Mouse (Mus musculus) heart, embryonic 10.5 days (tissue): ENCODE results near the gene Elovl6. TPM values are rescaled to one million over a fixed set of nuclear protein-coding genes. Genes with fewer than 3 reads are reported as not detected.

ENCODE experiments used
- DNase-seq: peaks from one replicate; pipeline ENCODE4 v3.0.0-alpha.2; 2017; ENCODE audit warnings: low spot score
- H3K27ac ChIP-seq: fragments of 300-500 bp; sonication (generic); 2 replicates; pipeline ENCODE4 v1.5.1; 2016; ENCODE audit warnings: mild to moderate bottlenecking
- H3K27me3 ChIP-seq: fragments of 300-500 bp; sonication (generic); 2 replicates; pipeline ENCODE4 v1.6.1; 2016; ENCODE audit warnings: mild to moderate bottlenecking; ENCODE audit not compliant: poor library complexity, insufficient read depth, severe bottlenecking
- H3K36me3 ChIP-seq: fragments of 300-500 bp; sonication (generic); 2 replicates; pipeline ENCODE4 v1.6.1; 2016; ENCODE audit warnings: mild to moderate bottlenecking, moderate library complexity
- H3K4me1 ChIP-seq: fragments of 300-500 bp; sonication (generic); 2 replicates; pipeline ENCODE4 v1.6.1; 2016; ENCODE audit warnings: mild to moderate bottlenecking
- H3K4me3 ChIP-seq: fragments of 300-500 bp; sonication (generic); 2 replicates; pipeline ENCODE4 v1.5.1; 2016; ENCODE audit warnings: mild to moderate bottlenecking, moderate library complexity
- H3K9me3 ChIP-seq: fragments of 300-500 bp; sonication (generic); 2 replicates; pipeline ENCODE4 v1.6.1; 2016; ENCODE audit warnings: mild to moderate bottlenecking, moderate library complexity
- WGBS: fragments of 180-500 bp; shearing (Covaris S2); methylation state at CpG from one replicate; pipeline ENCODE4 v1.1.7; 2016; 5-methylcytosine and 5-hydroxymethylcytosine counted together
- polyA plus RNA-seq: library from polyadenylated mRNA; unstranded; fragments of >200 nt; fragmentation: Nextera tagmentation; extraction: Ambion mirVana; gene quantifications from 2 replicates; pipeline ENCODE4 v1.2.1, GENCODE M21; 2016

The Elovl6 gene
- polyA plus RNA-seq, 1 experiment from 2014 or later = 35.8 TPM

GRCm38 (mm10) chr3:129575086-129575485 lies 42.9 kb downstream of the Elovl6 start:
- 93% methylated on average over 4 of the region's 4 CpGs for WGBS
- Histone ChIP-seq H3K9me3 (no peaks in the 10 kb centered on the region), H3K4me3 (no peak overlapping the region), H3K36me3 (peaks cover 24% of the 10 kb centered on the region; the same call in 1 of the 2 replicates), H3K27ac (no peak overlapping the region), H3K4me1 (peaks cover 20% of the 10 kb centered on the region), H3K27me3 (no peaks in the 10 kb centered on the region)
- DNase-seq = no peak

- WGBS = 81% methylated on average over 6 of the region's 6 CpGs
- Histone ChIP-seq H3K36me3 (peaks cover 14% of the 10 kb centered on the region; the same call in 1 of the 2 replicates), H3K4me1 (peaks cover 27% of the 10 kb centered on the region)
These were observed 44.4 kb downstream of the Elovl6 start for GRCm38 (mm10) chr3:129576522-129576921.

GRCm38 (mm10) chr3:129578741-129579475 lies 46.8 kb downstream of the Elovl6 start:
- Histone ChIP-seq H3K36me3 (peaks cover 11% of the 10 kb centered on the region; the same call in 1 of the 2 replicates), H3K27me3 (no peaks in the 10 kb centered on the region), H3K27ac (no peak overlapping the region), H3K4me1 (peaks cover 20% of the 10 kb centered on the region), H3K4me3 (no peak overlapping the region), H3K9me3 (no peaks in the 10 kb centered on the region)
- no peak for DNase-seq
- 85% methylated on average over 11 of the region's 11 CpGs for WGBS

More at GRCm38 (mm10) chr3:129576522-129576921, 44.4 kb downstream of the Elovl6 start:
- H3K9me3 ChIP-seq = no peaks in the 10 kb centered on the region
- no peak overlapping the region for H3K27ac ChIP-seq
- no peaks in the 10 kb centered on the region for H3K27me3 ChIP-seq
- no peak overlapping the region for H3K4me3 ChIP-seq
- DNase-seq = no peak

GRCm38 (mm10) chr3:129581024-129581423 lies 48.9 kb downstream of the Elovl6 start:
- no peak overlapping the region for H3K4me3 ChIP-seq
- peaks cover 8% of the 10 kb centered on the region; the same call in 1 of the 2 replicates for H3K36me3 ChIP-seq
- H3K27ac ChIP-seq = no peak overlapping the region
- no peak for DNase-seq
- H3K27me3 ChIP-seq = no peaks in the 10 kb centered on the region
- H3K9me3 ChIP-seq = no peaks in the 10 kb centered on the region
- WGBS = 89% methylated on average over 3 of the region's 3 CpGs
- peaks cover 20% of the 10 kb centered on the region for H3K4me1 ChIP-seq

- no peaks in the 10 kb centered on the region for H3K27me3 ChIP-seq
- no peak for DNase-seq
- H3K9me3 ChIP-seq = no peaks in the 10 kb centered on the region
- H3K4me1 ChIP-seq = peaks cover 20% of the 10 kb centered on the region
- no peaks in the 10 kb centered on the region for H3K36me3 ChIP-seq
- 78% methylated on average over 4 of the region's 4 CpGs for WGBS
- no peak overlapping the region for H3K4me3 ChIP-seq
- H3K27ac ChIP-seq = no peak overlapping the region
These were observed 50.3 kb downstream of the Elovl6 start for GRCm38 (mm10) chr3:129582449-129582848.

- 87% methylated on average over 5 of the region's 5 CpGs for WGBS
These were observed 51.1 kb downstream of the Elovl6 start for GRCm38 (mm10) chr3:129583290-129583689.

DNA sequence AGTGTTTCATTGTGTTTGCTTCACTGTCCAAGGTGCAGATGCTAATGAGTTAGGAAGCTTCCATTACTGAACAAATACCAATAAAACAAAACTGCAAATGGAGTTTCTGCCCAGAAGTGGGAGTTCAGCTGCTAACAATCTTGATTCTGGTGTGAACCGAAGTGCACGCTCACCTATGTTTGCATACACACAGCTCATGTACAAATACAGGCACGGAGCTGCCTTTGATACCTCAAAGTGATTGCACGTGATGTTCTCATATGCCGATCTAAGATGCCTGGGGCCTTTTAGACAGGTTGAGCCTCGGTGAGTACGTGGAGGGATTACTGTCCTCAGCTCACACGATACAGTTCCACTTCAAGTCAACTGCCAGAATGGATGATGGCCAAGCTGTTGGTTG lies 55.8 kb downstream of the Elovl6 start:
- no peak for DNase-seq
- WGBS = 91% methylated on average over 8 of the region's 8 CpGs

More at GRCm38 (mm10) chr3:129583290-129583689, 51.1 kb downstream of the Elovl6 start:
- no peak overlapping the region for H3K27ac ChIP-seq
- no peak for DNase-seq
- H3K4me1 ChIP-seq = peaks cover 20% of the 10 kb centered on the region
- H3K4me3 ChIP-seq = no peak overlapping the region
- no peaks in the 10 kb centered on the region for H3K36me3 ChIP-seq
- H3K9me3 ChIP-seq = no peaks in the 10 kb centered on the region
- no peaks in the 10 kb centered on the region for H3K27me3 ChIP-seq

DNA sequence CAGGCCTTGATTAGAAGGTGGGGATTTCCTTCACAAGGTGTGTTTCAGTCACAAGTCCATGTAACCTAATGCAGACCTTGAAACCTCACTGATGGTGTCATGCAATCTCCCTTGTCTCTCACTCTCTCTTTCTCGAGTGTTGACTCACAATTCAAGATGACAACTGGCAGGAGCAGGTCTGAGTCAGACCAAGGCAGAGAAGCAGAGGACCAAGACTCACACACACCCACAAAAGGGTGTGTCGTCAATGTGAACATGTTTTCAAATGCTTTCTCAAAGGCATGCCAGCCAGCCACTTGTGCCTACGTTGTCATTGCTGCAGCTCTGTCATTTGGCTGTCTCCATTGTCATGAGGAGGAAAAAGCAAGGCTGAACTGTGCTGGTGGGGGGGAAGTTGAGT lies 56.6 kb downstream of the Elovl6 start:
- no peak for DNase-seq
- H3K9me3 ChIP-seq = no peaks in the 10 kb centered on the region
- peaks cover 32% of the 10 kb centered on the region for H3K4me1 ChIP-seq
- H3K27ac ChIP-seq = no peak overlapping the region
- H3K27me3 ChIP-seq = no peaks in the 10 kb centered on the region
- WGBS = 73% methylated on average over 3 of the region's 3 CpGs
- H3K36me3 ChIP-seq = no peaks in the 10 kb centered on the region
- no peak overlapping the region for H3K4me3 ChIP-seq

More for the DNA sequence above, 55.8 kb downstream of the Elovl6 start:
- Histone ChIP-seq H3K4me1 (peaks cover 28% of the 10 kb centered on the region), H3K27me3 (no peaks in the 10 kb centered on the region), H3K36me3 (no peaks in the 10 kb centered on the region), H3K27ac (no peak overlapping the region), H3K9me3 (no peaks in the 10 kb centered on the region), H3K4me3 (no peak overlapping the region)

DNA sequence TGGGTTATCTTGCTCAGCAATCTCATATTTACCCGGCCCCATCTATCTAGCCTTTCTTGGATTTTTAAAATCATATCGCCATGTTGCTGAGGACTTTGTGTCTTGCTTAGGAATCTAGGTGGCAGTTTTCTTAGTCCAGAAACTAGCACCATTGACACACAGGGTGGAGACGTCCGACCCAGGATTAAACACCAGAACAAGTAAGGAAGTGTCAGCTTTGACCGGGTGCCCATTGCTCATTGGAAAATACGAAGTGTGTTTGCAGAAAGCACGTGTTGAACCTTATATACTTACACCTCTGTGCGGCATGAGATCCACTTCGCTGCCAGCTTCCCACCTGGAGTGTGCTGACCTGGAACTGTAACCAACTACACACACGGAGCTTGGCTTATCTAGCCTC lies 57.5 kb downstream of the Elovl6 start:
- H3K9me3 ChIP-seq = no peaks in the 10 kb centered on the region
- no peak overlapping the region for H3K4me3 ChIP-seq
- H3K27ac ChIP-seq = peak overlapping the region; percentile 80
- H3K4me1 ChIP-seq = peaks cover 32% of the 10 kb centered on the region
- no peak for DNase-seq
- no peaks in the 10 kb centered on the region for H3K27me3 ChIP-seq
- no peaks in the 10 kb centered on the region for H3K36me3 ChIP-seq
- WGBS = 90% methylated on average over 10 of the region's 10 CpGs

- peak overlapping the region; percentile 80 for H3K27ac ChIP-seq
- 73% methylated on average over 17 of the region's 17 CpGs for WGBS
- no peaks in the 10 kb centered on the region for H3K27me3 ChIP-seq
- H3K9me3 ChIP-seq = no peaks in the 10 kb centered on the region
- H3K4me3 ChIP-seq = no peak overlapping the region
- H3K4me1 ChIP-seq = peaks cover 32% of the 10 kb centered on the region
- H3K36me3 ChIP-seq = no peaks in the 10 kb centered on the region
- DNase-seq = no peak
These were observed 58.5 kb downstream of the Elovl6 start for GRCm38 (mm10) chr3:129590548-129591226.

GRCm38 (mm10) chr3:129591251-129591650 lies 59.1 kb downstream of the Elovl6 start:
- Histone ChIP-seq H3K27ac (peak overlapping the region; percentile 80), H3K27me3 (no peaks in the 10 kb centered on the region), H3K4me3 (no peak overlapping the region), H3K4me1 (peaks cover 32% of the 10 kb centered on the region), H3K9me3 (no peaks in the 10 kb centered on the region), H3K36me3 (no peaks in the 10 kb centered on the region)
- no peak for DNase-seq
- 80% methylated on average over 9 of the region's 9 CpGs for WGBS

DNA sequence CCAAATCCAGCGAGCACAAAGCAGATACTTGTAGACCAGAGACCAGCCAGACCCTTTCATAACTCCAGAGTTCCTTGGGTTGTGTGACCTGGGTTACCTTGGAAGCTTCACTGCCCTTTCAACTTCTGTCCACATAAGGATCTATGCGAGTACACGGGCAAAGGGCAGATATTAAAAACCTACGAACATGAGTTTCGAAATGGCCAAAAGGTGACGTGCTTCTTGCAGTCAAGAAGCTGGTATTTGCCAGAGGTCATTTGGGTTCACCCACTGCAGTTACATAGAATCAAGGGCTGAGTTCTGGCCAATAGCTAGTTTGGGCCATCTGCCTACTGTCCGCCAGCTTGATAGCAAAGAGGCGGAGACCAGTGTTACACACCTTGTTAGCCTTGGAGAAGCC lies 59.6 kb downstream of the Elovl6 start:
- Histone ChIP-seq H3K4me3 (no peak overlapping the region), H3K27me3 (no peaks in the 10 kb centered on the region), H3K27ac (peak overlapping the region; percentile 80), H3K36me3 (no peaks in the 10 kb centered on the region), H3K9me3 (no peaks in the 10 kb centered on the region), H3K4me1 (peaks cover 32% of the 10 kb centered on the region)
- DNase-seq = no peak
- WGBS = 92% methylated on average over 8 of the region's 8 CpGs

GRCm38 (mm10) chr3:129593001-129593400 lies 60.8 kb downstream of the Elovl6 start:
- Histone ChIP-seq H3K27ac (no peak overlapping the region; the same call in 1 of the 2 replicates), H3K9me3 (no peaks in the 10 kb centered on the region), H3K27me3 (no peaks in the 10 kb centered on the region), H3K4me3 (no peak overlapping the region), H3K36me3 (no peaks in the 10 kb centered on the region), H3K4me1 (peaks cover 32% of the 10 kb centered on the region)
- no peak for DNase-seq
- WGBS = 88% methylated on average over 9 of the region's 9 CpGs
